In genomic region chrX:74372888-74373549, GRCm38 (mm10) we compare ENCODE assay signal across 8 mouse cellular contexts. TPM values are rescaled to one million over a fixed set of nuclear protein-coding genes. Genes with fewer than 3 reads are reported as not detected.
A peak's percentile ranks its signal among the peaks of the same experiment; 100 is the strongest.
DNase-seq lines count a peak whose midpoint lies in the region; ATAC-seq lines count a peak whose summit lies in the region.

TSS of gene Ubl4a (minus strand) at chrX:74373218.
TSS of gene Slc10a3 (minus strand) at chrX:74373349.

- peak within 1 kb of the TSS; percentile 60 for H3K4me2 ChIP-seq in embryonic facial prominence, embryonic 13.5 days
- peak within 1 kb of the TSS; percentile 56 for H3K4me2 ChIP-seq in midbrain, embryonic 12.5 days (replicated peaks)

- no peak within 1 kb of the TSS for H3K27ac ChIP-seq in embryonic facial prominence, embryonic 13.5 days
- H3K27ac ChIP-seq in limb, embryonic 10.5 days, result peak within 1 kb of the TSS; percentile 68
- H3K27ac ChIP-seq in midbrain, embryonic 12.5 days (replicated peaks), result no peak within 1 kb of the TSS

- ATAC-seq in embryonic facial prominence, embryonic 13.5 days (ENCODE audit: insufficient number of reproducible peaks, insufficient read depth, low FRiP score, low TSS enrichment, low read depth), result peak; percentile 91
- peak; percentile 91 for ATAC-seq in midbrain, embryonic 12.5 days (ENCODE audit: low FRiP score, low read depth)

- H3K27me3 ChIP-seq in embryonic facial prominence, embryonic 13.5 days, result no peaks in the 10 kb centered on the region
- peaks cover 5% of the 10 kb centered on the region; the same call in 1 of the 2 replicates for H3K27me3 ChIP-seq in limb, embryonic 10.5 days (ENCODE audit: low read depth, poor library complexity, severe bottlenecking)
- H3K27me3 ChIP-seq in midbrain, embryonic 12.5 days, result no peaks in the 10 kb centered on the region

- H3K4me3 ChIP-seq in embryonic facial prominence, embryonic 13.5 days, result peak within 1 kb of the TSS; percentile 49
- peak within 1 kb of the TSS; percentile 55 for H3K4me3 ChIP-seq in limb, embryonic 10.5 days
- peak within 1 kb of the TSS; percentile 44 for H3K4me3 ChIP-seq in midbrain, embryonic 12.5 days

- no peaks in the 10 kb centered on the region for H3K4me1 ChIP-seq in embryonic facial prominence, embryonic 13.5 days
- H3K4me1 ChIP-seq in limb, embryonic 10.5 days, result peaks cover 5% of the 10 kb centered on the region; the same call in 1 of the 2 replicates
- peaks cover 4% of the 10 kb centered on the region; the same call in 1 of the 2 replicates for H3K4me1 ChIP-seq in midbrain, embryonic 12.5 days

- peak; percentile 96 for DNase-seq in 3T3-L1 (ENCODE audit: low read depth, low spot score)
- peak; percentile 90 to 92 for DNase-seq in adrenal gland, postnatal 36 days
- DNase-seq in heart, adult 11 months, result peak; percentile 99
- peak; percentile 87 for DNase-seq in kidney, adult 18-20 months
- peak; percentile 81 for DNase-seq in limb, embryonic 10.5 days (ENCODE audit: low spot score)
- peak; percentile 78 for DNase-seq in spleen, adult 12 weeks (ENCODE audit: low spot score)

- H3K36me3 ChIP-seq in embryonic facial prominence, embryonic 13.5 days, result peaks cover 8% of the 10 kb centered on the region; the same call in 1 of the 2 replicates
- H3K36me3 ChIP-seq in limb, embryonic 10.5 days, result peaks cover 13% of the 10 kb centered on the region
- H3K36me3 ChIP-seq in midbrain, embryonic 12.5 days, result no peaks in the 10 kb centered on the region; the same call in 1 of the 2 replicates

- no peaks in the 10 kb centered on the region for H3K9me3 ChIP-seq in embryonic facial prominence, embryonic 13.5 days
- no peaks in the 10 kb centered on the region for H3K9me3 ChIP-seq in limb, embryonic 10.5 days (replicated peaks)
- H3K9me3 ChIP-seq in midbrain, embryonic 12.5 days, result no peaks in the 10 kb centered on the region

- 30% methylated on average over 32 of the region's 32 CpGs for WGBS in embryonic facial prominence, embryonic 13.5 days
- WGBS in limb, embryonic 10.5 days, result 15% methylated on average over 32 of the region's 32 CpGs
- WGBS in midbrain, embryonic 12.5 days, result 40% methylated on average over 32 of the region's 32 CpGs

- peak within 1 kb of the TSS; percentile 72 for H3K9ac ChIP-seq in embryonic facial prominence, embryonic 13.5 days
- H3K9ac ChIP-seq in midbrain, embryonic 12.5 days (replicated peaks), result no peak within 1 kb of the TSS

RNA-seq across cellular contexts. Expression of gene Ubl4a, which starts in this region (rescaled TPM):
- total RNA-seq in adrenal gland, postnatal 36 days (2021), result 10 to 100 TPM; 59.6 to 72.6 TPM
- polyA plus RNA-seq in embryonic facial prominence, embryonic 13.5 days (2015; fragmentation: Nextera tagmentation; extraction: Ambion mirVana), result 67.2 and 71.1 TPM in 2 replicates
- polyA plus RNA-seq in limb, embryonic 10.5 days (2016; fragmentation: Nextera tagmentation; extraction: Ambion mirVana), result 57.7 and 59.8 TPM in 2 replicates
- 61.1 and 68.2 TPM in 2 replicates for polyA plus RNA-seq in midbrain, embryonic 12.5 days (2016; fragmentation: Nextera tagmentation; extraction: Ambion mirVana)

RNA-seq across cellular contexts. Expression of gene Slc10a3, which starts in this region (rescaled TPM):
- total RNA-seq in adrenal gland, postnatal 36 days (2021), result 10 to 100 TPM; 22.8 to 26.8 TPM
- 19.5 and 20.2 TPM in 2 replicates for polyA plus RNA-seq in embryonic facial prominence, embryonic 13.5 days (2015; fragmentation: Nextera tagmentation; extraction: Ambion mirVana)
- polyA plus RNA-seq in limb, embryonic 10.5 days (2016; fragmentation: Nextera tagmentation; extraction: Ambion mirVana), result 12.2 and 13.2 TPM in 2 replicates
- 8.8 and 9.0 TPM in 2 replicates for polyA plus RNA-seq in midbrain, embryonic 12.5 days (2016; fragmentation: Nextera tagmentation; extraction: Ambion mirVana)
